Mouse (Mus musculus) brain, adult 2 months (tissue): ENCODE results near the gene Wif1.

Experiments
- DNase-seq: peaks from one replicate; pipeline ENCODE4 v3.0.0; 2011; ENCODE audit warnings: low read depth, low spot score

Gene Wif1

DNA sequence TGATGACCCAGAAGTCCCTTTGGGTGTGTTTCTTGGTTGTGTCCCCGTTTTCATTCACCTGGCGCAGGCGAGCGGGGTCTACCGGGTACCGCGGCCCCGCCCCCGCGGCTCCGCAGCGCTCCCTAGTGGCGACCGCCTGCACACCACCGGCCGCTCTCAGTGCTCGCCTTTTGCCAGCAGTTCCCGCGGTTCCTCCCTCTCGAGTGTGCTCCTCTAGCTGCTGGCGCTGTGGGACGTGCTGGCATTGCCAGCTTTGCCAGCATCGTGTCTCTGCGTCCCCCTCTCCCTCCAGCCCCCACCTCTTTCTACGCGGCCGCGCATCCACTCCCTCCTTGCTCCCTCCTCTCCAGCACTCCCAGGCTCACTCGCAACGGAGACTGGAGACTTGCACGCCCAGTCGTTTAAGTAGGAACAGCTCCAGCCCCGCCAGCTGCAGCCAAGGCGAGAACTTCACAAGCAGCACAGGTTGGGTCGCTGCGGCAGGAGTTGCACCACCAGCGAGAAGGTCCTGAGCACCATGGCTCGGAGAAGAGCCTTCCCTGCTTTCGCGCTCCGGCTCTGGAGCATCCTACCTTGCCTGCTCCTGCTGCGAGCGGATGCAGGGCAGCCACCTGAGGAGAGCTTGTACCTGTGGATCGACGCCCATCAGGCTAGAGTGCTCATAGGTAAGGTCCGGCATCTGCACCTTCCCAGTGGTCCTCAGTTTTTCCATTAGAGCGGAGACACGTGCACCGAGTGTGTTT lies at the start of gene Wif1:
Wif1 (plus strand) TSS at position 135 of the 743 bp plus-strand sequence.
- peak; percentile 66 for DNase-seq

DNA sequence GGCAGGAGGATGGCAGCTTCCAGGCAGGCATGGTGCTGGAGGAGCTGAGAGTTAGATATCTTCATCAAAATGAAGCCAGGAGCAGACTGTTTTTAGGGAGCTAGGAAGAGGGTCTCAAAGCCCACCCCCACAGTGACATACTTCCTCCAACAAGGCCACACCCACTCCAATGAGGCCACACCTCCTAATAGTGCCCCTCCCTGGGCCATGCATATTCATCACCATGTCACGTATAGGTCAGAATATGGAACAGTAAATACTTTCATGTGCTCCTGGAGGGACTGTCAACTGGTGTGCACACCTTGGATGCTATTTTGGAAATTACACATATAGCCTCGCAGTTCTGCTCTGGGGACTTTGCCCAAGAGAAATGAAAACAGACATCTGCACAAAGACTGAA lies 31.6 kb upstream of the Wif1 start:
- no peak for DNase-seq

DNA sequence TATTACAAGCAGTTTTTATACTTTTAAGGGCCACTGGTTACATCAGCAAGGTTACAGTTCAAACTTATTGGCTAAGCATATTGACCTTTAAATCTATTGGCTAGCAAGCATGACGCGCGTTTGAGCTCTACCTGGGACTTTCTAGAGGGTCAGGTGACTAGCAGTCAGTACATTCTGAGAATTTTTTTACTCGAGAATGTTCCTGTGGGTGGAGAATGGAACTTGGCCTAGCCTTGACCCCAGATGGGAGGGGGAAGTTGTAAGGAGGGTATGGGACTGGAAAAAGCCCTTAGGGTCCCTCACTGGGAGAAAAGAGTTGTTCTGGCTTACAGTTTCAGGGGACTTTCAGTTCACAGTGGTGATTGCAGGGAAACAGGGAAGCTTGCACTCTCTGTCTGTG lies 22.3 kb upstream of the Wif1 start:
- DNase-seq = no peak

DNA sequence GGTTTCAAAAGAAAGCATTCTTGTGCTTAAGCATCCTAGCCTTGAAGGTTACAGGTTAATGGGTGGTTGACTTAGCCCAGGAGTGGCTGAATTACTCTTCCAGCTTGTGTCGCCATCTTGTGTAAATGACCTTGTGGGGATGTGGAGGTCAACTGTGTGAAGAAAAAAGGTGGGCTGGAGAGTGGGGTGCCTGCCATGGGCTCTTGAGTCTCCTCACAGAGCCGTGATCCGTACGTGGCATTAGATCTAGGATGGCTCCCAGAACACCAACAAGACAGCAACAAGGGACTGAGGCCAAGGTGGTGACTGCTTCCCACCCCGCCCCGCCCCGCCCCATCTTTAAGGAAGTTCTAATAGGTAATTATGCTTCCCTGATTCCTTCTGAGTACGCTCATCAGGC lies 17.5 kb upstream of the Wif1 start:
- DNase-seq = no peak

DNA sequence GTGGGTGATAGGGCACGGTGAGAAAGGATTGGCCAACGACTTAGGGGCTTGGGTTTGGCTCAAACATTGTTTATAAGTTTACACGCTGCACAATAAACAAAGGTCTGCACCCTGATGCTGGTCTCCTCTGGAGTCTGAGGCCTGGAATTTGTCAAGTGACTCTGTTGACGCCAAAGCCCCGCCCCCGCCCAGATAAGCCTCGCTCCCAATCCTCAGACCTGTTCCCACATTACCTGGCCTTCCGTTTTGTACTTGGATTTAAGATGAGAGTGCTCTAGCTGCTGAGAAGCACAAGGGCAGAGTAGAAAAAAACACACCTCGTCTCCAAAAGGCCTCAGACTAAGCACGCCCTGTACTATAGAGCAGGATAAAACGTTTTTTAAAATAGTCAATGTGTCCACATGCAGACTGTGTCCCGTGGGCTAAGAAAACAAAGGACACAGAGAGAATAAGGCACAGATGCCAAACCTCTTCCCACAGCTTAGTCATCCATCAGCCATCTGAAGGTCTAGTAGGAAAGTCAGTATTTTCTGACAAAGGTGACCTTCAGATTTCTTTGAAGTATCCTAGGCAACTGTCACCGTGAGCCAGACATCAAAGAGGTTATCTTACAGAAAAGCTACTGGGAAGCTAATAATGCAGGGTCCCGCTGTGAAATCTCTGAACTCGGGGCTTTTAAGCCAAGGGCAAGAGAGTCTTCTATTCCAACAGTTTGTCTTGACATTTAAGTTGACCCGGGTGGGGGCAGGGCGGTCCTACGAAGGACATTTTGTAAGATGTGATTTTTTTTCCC lies 16.9 kb upstream of the Wif1 start:
- peak; percentile 29 for DNase-seq

DNA sequence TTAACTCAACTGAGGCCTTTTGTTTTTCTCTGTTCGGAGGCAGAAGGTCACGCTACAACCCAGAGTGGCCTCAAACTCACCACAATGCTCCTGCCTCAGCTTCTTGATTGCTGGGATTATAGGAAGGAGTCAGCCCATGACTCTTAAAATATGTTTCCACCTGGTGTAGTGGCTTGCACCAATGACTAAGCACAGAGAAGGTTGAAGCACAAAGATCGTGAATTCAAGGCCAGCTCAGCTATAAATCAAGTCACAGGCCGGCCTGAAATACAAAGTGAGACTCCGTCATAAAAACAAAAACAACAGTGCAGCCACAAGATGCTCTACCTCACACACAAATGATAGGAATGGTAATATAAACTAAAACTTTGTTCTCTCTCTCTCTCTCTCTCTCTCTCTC lies 10.8 kb upstream of the Wif1 start:
- no peak for DNase-seq

DNA sequence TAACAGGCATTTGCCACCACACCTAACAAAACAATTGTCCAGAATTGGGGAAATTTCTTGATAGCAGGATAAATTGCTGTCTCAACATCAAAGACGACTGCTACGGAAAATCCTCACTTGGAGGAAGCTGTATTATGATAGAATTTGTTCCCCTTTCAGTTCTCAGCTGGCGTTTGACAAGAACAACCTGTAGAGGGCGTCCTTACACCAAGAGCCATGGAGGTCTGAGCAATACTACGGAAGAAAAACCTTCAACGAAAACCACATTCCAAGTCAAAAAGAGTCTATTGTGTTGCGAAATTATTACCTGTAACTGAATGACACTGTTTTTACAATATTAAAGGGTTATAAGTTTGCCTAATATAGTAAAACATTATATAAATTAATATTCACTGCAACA lies 2.0 kb upstream of the Wif1 start:
- peak; percentile 56 for DNase-seq

DNA sequence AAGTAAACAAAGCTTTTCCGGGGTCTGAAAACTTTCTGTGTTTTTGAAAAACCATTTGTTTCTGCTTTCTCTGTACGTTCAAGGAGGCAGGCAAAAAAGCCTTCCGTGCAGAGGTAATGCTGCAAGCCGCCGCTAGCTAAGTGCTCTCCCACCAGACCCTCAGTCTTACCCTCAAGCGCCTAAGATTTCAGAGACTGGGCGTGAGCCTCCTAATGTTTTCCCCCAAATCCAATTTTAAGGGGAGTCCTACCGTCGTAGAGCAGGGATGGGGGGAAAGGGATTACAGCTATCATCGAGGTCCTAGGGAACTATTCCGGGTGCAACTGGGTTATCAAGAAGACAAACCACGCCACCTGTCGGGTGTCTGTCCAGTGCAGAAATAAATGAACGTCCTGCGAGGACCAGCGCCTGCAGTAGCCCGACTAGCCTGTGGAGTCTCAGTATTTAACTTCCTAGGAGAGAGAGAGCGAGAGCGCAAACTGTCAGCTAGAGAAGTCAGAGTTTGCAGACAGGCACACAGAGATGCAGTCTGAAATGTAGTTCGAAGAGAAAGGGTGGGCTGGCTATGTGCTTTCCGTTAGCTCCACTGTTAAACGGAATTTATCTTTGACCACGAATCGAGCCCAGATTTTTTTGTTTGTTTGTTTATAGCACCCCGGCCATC lies 500 bp upstream of the Wif1 start:
- peak; percentile 83 for DNase-seq

DNA sequence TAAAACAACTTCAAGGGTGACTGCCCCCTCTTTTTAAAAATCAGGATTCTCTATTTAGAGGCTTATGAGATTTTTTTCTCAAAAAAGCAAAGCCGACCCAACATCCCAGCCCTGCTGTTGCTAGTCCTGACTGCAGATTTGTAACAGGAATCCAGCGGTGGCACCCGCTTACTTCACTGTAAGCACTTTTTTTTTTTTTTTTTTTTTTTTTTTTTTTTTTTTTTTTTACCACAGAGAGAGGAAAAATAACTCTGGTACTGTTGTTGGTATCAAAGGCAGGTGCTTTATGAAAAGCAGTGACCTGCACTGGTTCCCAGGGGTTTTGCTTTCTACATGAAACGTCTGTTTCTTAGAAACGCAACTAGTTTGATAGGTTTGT lies 798 bp downstream of the Wif1 start:
- DNase-seq = no peak

DNA sequence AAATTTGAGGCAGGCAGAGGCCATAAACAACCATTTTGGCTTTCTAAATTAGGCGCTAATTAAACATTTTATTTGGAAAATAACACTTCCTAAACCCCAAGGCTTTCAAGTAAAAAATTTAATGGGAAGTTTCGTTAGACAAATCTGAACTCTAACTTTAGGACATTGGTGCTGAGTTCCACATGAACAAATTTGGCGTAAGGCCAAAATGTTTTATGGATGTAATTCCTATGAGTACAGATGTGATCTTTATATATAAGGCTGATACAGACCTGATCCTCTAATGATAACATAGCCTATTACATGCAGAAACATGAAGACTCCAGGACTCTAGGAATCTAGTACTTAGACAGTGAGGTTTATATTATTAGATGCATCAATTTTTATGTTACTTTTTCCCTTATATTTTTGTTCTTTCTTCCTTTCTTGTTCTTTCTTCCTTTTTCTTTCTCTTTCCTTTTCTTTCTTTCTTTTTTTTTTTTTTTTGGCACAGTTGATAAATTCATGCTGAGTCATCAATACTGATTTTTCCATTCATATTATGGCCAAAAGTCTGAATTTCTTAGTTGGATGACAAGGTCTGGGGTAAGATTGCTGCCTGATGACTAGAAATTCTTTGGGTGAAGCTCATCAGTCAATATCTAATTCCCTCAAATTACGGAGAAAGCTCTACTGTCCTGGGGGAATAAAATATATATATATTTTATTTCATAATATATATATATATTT lies 5.0 kb downstream of the Wif1 start:
- DNase-seq = no peak

DNA sequence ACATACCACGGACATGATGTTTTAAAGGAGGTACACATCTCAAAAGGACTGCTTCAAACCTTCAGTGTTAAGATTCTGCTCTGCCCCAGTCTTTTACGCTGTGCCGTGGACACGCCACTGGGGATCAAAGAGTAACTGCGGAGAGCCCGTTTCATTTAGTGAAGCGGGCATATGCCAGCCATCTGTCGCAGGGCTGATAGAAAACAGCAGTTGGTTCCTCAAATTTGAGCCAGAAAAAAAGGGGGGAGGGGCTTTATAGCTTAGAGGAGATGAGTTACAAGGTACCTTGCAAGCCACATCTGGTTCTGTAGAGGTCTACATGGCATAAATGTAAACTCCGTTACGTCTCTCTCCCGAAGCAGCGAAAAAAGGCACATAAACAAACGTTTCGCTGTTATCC lies 7.2 kb downstream of the Wif1 start:
- no peak for DNase-seq

DNA sequence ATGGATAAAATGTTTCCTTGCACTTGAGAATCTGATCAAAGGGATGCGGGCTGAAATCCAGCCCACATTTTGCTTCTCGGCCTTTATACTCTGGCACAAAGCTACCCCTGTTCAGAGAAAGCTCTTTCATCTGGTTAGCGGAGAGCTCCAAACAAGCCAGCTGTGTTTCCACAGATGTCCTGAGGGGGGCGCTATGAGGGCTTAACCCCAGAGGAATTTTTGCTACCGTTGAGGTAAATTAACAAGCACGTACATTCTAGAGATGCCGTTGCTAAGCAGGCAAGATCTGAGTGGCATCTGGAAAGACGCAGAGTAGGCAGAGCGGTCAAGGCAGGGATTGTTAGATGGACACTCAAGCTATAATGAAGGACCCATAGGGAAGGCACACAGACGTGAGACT lies 13.7 kb downstream of the Wif1 start:
- DNase-seq = no peak

DNA sequence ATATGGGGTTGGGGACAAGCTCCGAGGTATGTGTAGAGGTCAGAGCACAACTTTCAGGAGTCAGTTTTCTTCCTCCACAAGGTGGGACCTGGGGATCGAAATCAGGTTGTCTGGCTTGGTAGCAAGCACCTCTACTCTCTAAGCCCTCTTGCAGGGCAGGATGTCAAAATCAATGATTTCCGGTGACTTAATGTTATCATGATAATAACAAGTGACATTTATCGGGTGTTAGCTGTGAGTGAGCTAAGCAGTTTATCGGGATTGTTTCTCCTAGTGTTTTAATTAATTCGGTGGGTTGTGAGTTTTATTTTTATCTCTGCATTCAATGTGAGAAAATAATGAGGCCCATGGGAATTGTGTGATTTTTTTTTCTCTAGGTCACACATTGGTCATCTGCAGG lies 18.3 kb downstream of the Wif1 start:
- DNase-seq = no peak

DNA sequence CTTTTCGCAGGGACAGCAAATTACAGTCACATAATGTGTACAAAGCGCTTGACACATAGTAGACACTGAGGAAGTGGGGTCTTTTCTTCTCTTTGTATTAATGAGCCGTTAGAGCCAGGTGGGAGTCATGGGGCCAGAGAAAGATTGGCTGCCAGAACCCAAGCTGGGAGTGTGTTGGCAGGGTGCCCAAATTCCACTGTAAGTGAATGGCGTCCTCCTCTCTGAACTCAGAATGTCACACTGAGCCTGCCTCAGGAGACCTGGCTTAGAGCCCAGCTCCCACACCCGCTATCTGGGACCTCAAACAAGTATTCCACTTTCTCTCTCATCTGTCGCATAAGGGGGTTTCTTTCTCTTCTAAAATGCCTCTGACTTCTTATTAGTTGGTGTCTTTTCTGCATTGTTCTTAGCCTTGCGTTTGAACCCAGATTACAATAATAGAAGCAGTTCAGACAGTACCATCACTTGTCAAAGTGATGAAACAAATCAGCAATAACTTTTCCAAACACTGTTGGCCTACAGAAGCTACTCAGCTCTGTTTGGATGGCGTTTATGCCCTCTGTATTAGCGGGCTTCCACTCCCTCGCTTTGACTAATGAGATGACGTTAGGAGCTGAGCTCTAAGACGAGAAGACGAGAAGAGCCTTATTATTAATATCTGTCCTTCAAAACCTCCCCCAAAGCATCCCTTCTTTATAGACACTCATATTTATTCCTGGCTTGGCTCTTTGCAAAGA lies 21.9 kb downstream of the Wif1 start:
- DNase-seq = peak; percentile 47

DNA sequence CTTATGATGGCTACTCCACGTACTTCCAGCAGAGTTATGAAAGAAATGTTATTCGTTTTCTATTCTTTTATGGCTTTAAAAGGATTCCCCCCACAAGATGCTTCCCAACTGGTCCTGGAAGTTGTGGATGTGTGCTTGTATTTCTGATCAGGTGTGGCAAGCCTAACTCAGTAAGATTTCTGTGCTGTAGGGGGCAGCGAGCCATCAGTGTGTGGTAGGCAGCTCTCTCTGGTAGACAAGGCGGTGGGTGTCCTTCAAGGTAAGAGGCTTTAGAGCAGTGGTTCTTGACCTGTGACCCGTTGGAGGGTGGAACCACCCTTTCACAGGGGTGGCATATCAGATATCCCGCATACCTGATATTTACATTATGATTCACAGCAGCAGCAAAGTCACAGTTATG lies 23.1 kb downstream of the Wif1 start:
- DNase-seq = no peak

DNA sequence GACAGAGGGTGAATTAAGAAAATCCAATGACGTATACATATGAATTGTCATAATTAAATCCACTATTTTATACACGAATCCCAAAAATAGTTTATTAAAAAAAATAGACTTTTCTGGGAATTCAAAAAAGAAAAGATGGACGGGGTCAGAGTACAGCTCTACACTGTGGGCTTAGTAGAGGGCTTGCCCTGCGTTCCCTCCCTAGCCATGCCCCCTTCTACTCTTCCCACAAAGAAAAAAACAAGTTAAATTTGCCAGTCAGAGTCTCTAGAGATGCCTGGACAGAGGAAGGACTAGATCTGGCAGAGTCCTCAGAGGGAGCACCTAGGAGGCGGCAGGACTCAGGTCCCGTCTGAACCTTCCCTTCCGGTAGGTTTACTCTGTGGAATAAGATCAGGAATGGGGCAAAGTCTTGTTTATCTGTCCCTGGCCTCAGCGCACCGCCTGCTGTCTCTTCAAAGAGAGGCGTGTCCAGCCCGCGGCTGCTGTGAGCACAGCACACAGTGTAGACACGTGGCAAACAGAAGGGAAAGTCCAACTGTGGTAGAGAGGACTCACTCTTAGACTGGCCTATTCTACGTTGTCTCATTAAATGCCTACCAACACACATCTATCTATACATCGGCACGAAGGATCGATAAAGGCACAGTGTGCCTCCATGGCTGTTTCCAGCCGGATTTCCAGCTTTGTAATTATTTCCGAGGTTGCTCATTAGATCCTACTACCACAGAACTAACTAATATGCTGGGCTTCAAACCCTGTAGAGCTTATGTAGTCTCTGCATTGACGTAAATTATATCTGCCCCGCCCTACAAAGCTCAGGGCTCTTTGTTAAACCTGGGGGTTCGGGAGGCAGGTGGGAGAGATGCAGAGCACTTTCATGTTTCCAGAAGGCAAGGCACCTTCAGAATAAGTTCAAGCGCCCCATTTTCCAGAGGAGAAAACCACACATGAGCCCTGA lies 25.6 kb downstream of the Wif1 start:
- no peak for DNase-seq

DNA sequence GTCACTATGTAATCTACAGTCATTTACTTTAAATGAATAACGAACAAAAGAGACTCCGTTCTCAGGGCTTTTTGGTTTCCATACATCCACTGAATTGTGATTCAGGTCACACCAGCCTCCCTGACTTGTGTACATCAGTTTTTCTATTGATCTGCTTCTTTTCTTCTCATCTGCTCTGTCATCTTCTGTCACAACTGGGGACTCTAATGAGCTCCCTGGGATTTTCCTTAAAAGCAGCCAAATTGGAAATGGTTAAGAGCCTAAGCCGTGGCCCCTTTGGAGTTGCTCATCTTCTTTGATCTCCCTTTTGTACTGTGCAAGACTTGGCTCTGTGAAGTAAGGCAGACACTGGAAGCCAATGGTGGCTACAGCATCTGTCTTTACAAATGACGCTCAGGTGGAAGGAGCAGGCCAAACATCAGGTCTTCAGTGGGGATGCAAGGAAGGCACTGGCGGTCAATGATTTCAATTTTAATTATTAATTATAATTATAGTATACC lies 27.6 kb downstream of the Wif1 start:
- DNase-seq = no peak

DNA sequence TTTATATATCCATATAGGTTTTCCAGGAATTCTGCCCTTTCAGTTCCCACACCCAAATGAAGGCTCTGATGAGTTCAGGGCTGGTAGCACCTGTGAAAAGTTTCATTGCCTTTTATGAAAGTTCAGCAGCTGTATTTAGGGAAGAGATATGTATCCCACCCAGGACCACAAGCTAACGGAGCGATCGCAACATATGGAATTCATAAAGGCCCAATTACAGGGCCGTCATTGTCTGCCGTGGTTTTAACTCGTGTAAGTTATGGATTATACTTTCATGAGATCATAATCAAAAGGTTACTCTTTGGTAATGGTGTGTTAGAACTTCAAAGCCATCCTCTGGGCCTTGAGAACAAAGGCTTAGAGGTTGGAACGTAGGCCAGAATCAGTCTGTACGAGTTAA lies 28.9 kb downstream of the Wif1 start:
- DNase-seq = no peak

DNA sequence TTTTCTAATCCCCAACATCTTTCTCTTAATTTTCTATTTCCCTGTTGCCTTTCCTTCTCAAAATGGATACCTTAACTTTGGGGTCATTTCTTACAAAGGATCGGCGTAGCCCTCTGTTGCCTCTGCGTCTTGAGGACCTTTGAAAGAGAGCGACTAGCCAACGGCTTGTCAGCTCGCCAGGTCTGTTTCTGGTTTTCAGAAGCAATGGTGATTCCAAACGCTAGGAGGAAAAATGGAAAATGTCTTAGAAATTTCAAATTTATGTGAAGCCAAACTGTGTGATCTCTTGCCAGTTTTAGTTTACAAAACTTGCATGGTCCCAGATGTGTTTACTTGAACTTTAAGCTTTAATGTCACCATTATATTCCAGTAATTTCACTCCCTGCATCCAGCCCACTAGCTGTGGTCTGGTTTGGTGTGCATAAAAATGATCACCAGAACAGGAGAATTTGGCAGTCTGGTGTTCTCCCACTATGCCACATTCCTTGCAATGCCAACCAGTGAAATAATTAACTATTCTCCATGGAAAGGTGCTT lies 33.7 kb downstream of the Wif1 start:
- no peak for DNase-seq

DNA sequence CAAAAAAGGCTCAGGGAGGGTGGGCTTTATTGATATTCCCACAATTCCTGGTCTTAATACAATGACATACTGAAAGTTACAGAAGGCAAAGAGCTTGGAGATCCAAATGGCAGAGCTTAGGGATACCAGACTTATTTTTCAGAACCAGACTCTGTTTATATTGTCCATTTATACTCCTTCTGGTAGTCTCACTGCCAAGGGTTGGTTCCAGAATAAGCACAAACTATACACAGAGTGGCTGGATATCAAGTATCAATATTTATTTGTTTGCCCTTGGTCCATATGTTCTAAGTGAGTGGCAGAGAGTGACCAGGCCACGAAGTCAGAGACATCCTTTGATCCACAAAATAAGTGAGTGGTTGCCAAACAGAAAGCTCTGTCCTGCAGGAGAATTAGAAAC lies 34.2 kb downstream of the Wif1 start:
- DNase-seq = no peak
